Mouse (Mus musculus) lung, embryonic 16.5 days (tissue): ENCODE measurements around the gene Rab31. TPM values are rescaled to one million over a fixed set of nuclear protein-coding genes. Genes with fewer than 3 reads are reported as not detected.

ENCODE experiments used
- ATAC-seq: fragments of 200-750 bp; cut with Nextera tagmentation; 2 replicates; pipeline ENCODE4 v1.8.0; 2017; ENCODE audit warnings: low read depth, mild to moderate bottlenecking, moderate library complexity
- H3K27ac ChIP-seq: fragments of 300-500 bp; sonication (generic); 2 replicates; pipeline ENCODE4 v1.5.1; 2014; ENCODE audit warnings: mild to moderate bottlenecking, control low read depth, low read length
- H3K27me3 ChIP-seq: fragments of 300-500 bp; sonication (generic); 2 replicates; pipeline ENCODE4 v1.6.1; 2014; ENCODE audit warnings: low read depth, low read length, mixed read lengths; ENCODE audit not compliant: control insufficient read depth, insufficient read depth
- H3K36me3 ChIP-seq: fragments of 300-500 bp; sonication (generic); 2 replicates; pipeline ENCODE4 v1.6.1; 2014; ENCODE audit warnings: low read length; ENCODE audit not compliant: control insufficient read depth, insufficient read depth
- H3K4me1 ChIP-seq: fragments of 300-500 bp; sonication (generic); replicated peaks from 2 replicates; pipeline ENCODE4 v1.6.1; 2014; ENCODE audit warnings: low read length, mixed read lengths; ENCODE audit not compliant: control insufficient read depth, insufficient read depth
- H3K4me2 ChIP-seq: fragments of 300-500 bp; sonication (generic); 2 replicates; pipeline ENCODE4 v1.6.1; 2014; ENCODE audit warnings: low read depth, low read length, control low read depth
- H3K4me3 ChIP-seq: fragments of 300-500 bp; sonication (generic); 2 replicates; pipeline ENCODE4 v1.5.1; 2014; ENCODE audit warnings: mild to moderate bottlenecking, low read length, control low read depth
- H3K9ac ChIP-seq: fragments of 300-500 bp; sonication (generic); 2 replicates; pipeline ENCODE4 v1.6.1; 2014; ENCODE audit warnings: low read length, control low read depth
- H3K9me3 ChIP-seq: fragments of 300-500 bp; sonication (generic); 2 replicates; pipeline ENCODE4 v1.6.1; 2016; ENCODE audit warnings: low read length; ENCODE audit not compliant: control insufficient read depth
- WGBS: fragments of 180-500 bp; shearing (Covaris S2); extraction: QIAGEN DNeasy Blood & Tissue Kit; methylation state at CpG from one replicate; pipeline ENCODE4 v1.1.7; 2014; 5-methylcytosine and 5-hydroxymethylcytosine counted together
- polyA plus RNA-seq: library from polyadenylated mRNA; unstranded; fragments of >200 nt; fragmentation: Nextera tagmentation; extraction: Ambion mirVana; gene quantifications from 2 replicates; pipeline ENCODE4 v1.2.1, GENCODE M21; 2015

Rab31 gene
- polyA plus RNA-seq, 1 experiment from 2014 or later: 32.0 TPM

- Histone ChIP-seq H3K9ac (no peak overlapping the region), H3K27ac (no peak overlapping the region), H3K4me1 (no peaks in the 10 kb centered on the region), H3K4me2 (no peak overlapping the region), H3K27me3 (no peaks in the 10 kb centered on the region), H3K36me3 (no peaks in the 10 kb centered on the region), H3K4me3 (no peak overlapping the region), H3K9me3 (no peaks in the 10 kb centered on the region)
- 50% methylated on average over 4 of the region's 4 CpGs for WGBS
- no peak for ATAC-seq
Measured at GRCm38 (mm10) chr17:65798446-65798845, 25.9 kb upstream of the Rab31 start.

GRCm38 (mm10) chr17:65796056-65796455 is 23.5 kb upstream of the Rab31 start:
- H3K27me3 ChIP-seq: no peaks in the 10 kb centered on the region
- no peak for ATAC-seq
- no peaks in the 10 kb centered on the region for H3K36me3 ChIP-seq
- H3K9me3 ChIP-seq: no peaks in the 10 kb centered on the region
- H3K4me3 ChIP-seq: no peak overlapping the region
- no peaks in the 10 kb centered on the region for H3K4me1 ChIP-seq
- 82% methylated on average over 7 of the region's 7 CpGs for WGBS
- H3K4me2 ChIP-seq: no peak overlapping the region
- H3K9ac ChIP-seq: no peak overlapping the region
- H3K27ac ChIP-seq: no peak overlapping the region

- Histone ChIP-seq H3K4me1 (no peaks in the 10 kb centered on the region), H3K9me3 (no peaks in the 10 kb centered on the region), H3K4me3 (no peak overlapping the region), H3K27me3 (no peaks in the 10 kb centered on the region), H3K9ac (no peak overlapping the region), H3K4me2 (no peak overlapping the region), H3K27ac (no peak overlapping the region), H3K36me3 (no peaks in the 10 kb centered on the region)
- no peak for ATAC-seq
- 78% methylated on average over 11 of the region's 13 CpGs for WGBS
Measured at GRCm38 (mm10) chr17:65794096-65794850, 21.7 kb upstream of the Rab31 start.

- H3K4me1 ChIP-seq: peaks cover 3% of the 10 kb centered on the region
- ATAC-seq: no peak
- no peaks in the 10 kb centered on the region for H3K27me3 ChIP-seq
- no peak overlapping the region for H3K4me2 ChIP-seq
- 94% methylated on average over 12 of the region's 12 CpGs for WGBS
- H3K27ac ChIP-seq: no peak overlapping the region
- no peak overlapping the region for H3K9ac ChIP-seq
- H3K36me3 ChIP-seq: no peaks in the 10 kb centered on the region
- H3K9me3 ChIP-seq: no peaks in the 10 kb centered on the region
- H3K4me3 ChIP-seq: no peak overlapping the region
Measured at GRCm38 (mm10) chr17:65793307-65793930, 20.9 kb upstream of the Rab31 start.

GRCm38 (mm10) chr17:65791161-65791560 is 18.6 kb upstream of the Rab31 start:
- no peaks in the 10 kb centered on the region for H3K9me3 ChIP-seq
- WGBS: 93% methylated on average over 2 of the region's 2 CpGs
- no peaks in the 10 kb centered on the region for H3K27me3 ChIP-seq
- H3K9ac ChIP-seq: no peak overlapping the region
- H3K36me3 ChIP-seq: no peaks in the 10 kb centered on the region
- H3K27ac ChIP-seq: no peak overlapping the region
- no peak for ATAC-seq
- H3K4me1 ChIP-seq: peaks cover 11% of the 10 kb centered on the region
- H3K4me2 ChIP-seq: no peak overlapping the region
- H3K4me3 ChIP-seq: no peak overlapping the region

- Histone ChIP-seq H3K4me2 (no peak overlapping the region), H3K27me3 (no peaks in the 10 kb centered on the region), H3K4me1 (peaks cover 14% of the 10 kb centered on the region), H3K9me3 (no peaks in the 10 kb centered on the region), H3K36me3 (no peaks in the 10 kb centered on the region), H3K27ac (no peak overlapping the region), H3K9ac (no peak overlapping the region), H3K4me3 (no peak overlapping the region)
- 82% methylated on average over 6 of the region's 6 CpGs for WGBS
- no peak for ATAC-seq
Measured at GRCm38 (mm10) chr17:65789576-65789975, 17.0 kb upstream of the Rab31 start.

- Histone ChIP-seq H3K36me3 (no peaks in the 10 kb centered on the region), H3K27ac (no peak overlapping the region), H3K4me1 (peaks cover 17% of the 10 kb centered on the region), H3K4me2 (no peak overlapping the region), H3K4me3 (no peak overlapping the region), H3K9ac (no peak overlapping the region), H3K27me3 (no peaks in the 10 kb centered on the region), H3K9me3 (no peaks in the 10 kb centered on the region)
- WGBS: 52% methylated on average over 12 of the region's 12 CpGs
- ATAC-seq: peak; percentile 16; the same call in 1 of the 2 replicates
Measured at GRCm38 (mm10) chr17:65788542-65789291, 16.2 kb upstream of the Rab31 start.

GRCm38 (mm10) chr17:65787261-65787660 is 14.7 kb upstream of the Rab31 start:
- H3K27ac ChIP-seq: no peak overlapping the region
- WGBS: 70% methylated on average over 4 of the region's 4 CpGs
- ATAC-seq: no peak
- H3K4me2 ChIP-seq: no peak overlapping the region
- peaks cover 17% of the 10 kb centered on the region for H3K4me1 ChIP-seq
- H3K9ac ChIP-seq: no peak overlapping the region
- no peaks in the 10 kb centered on the region for H3K27me3 ChIP-seq
- no peaks in the 10 kb centered on the region for H3K9me3 ChIP-seq
- no peaks in the 10 kb centered on the region for H3K36me3 ChIP-seq
- H3K4me3 ChIP-seq: no peak overlapping the region

- no peak overlapping the region for H3K9ac ChIP-seq
- peaks cover 24% of the 10 kb centered on the region for H3K4me1 ChIP-seq
- no peak for ATAC-seq
Measured at GRCm38 (mm10) chr17:65786225-65786624, 13.7 kb upstream of the Rab31 start.

More at GRCm38 (mm10) chr17:65786225-65786624, 13.7 kb upstream of the Rab31 start:
- no peaks in the 10 kb centered on the region for H3K9me3 ChIP-seq
- H3K27me3 ChIP-seq: no peaks in the 10 kb centered on the region
- WGBS: 56% methylated on average over 7 of the region's 7 CpGs
- no peak overlapping the region for H3K4me3 ChIP-seq
- H3K4me2 ChIP-seq: no peak overlapping the region
- H3K36me3 ChIP-seq: no peaks in the 10 kb centered on the region
- H3K27ac ChIP-seq: no peak overlapping the region
